Mouse (Mus musculus) kidney, adult 18-20 months (tissue): ENCODE results near the gene Mid1.
"Not testable (repeated sequence)": the region's sequence is repeated elsewhere in the genome, so short reads cannot be mapped to it uniquely, and the experiment has no call there.

Experiments
- DNase-seq: peaks from one replicate; pipeline ENCODE4 v3.0.0; 2021

The Mid1 gene

GRCm38 (mm10) chrX:169973806-169974205 is 288.8 kb downstream of the Mid1 start:
- DNase-seq = peak; percentile 25

GRCm38 (mm10) chrX:169974456-169974855 is 289.5 kb downstream of the Mid1 start:
- peak; percentile 22 for DNase-seq

GRCm38 (mm10) chrX:169974974-169975373 is 290.0 kb downstream of the Mid1 start:
- peak; percentile 26 for DNase-seq

DNA sequence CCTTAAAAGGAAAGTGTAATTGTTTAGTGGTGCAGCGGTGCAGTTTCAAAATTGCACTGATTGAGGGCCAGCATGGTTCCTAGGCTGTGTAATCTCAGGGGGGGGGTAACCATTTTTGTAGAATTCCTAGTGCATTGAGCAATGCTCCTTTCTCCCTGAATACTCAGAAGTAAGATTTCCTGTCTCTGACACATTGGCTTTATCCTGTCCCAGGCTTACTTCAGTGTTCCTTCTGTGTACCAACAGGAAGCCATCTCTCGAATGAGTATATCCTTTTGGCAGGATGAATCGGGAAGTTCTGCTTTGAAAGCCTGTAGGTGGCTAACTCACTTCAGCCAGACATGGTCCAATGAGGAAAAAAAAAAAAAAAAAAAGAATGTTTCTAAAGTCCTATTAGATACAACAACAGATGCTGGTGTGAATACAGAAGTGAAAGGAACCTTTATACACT is 290.7 kb downstream of the Mid1 start:
- peak; percentile 40 for DNase-seq

- DNase-seq = peak; percentile 5
Measured at GRCm38 (mm10) chrX:169976340-169976739, 291.3 kb downstream of the Mid1 start.

GRCm38 (mm10) chrX:169977856-169978435 is 292.9 kb downstream of the Mid1 start:
- DNase-seq = not testable (repeated sequence)

DNA sequence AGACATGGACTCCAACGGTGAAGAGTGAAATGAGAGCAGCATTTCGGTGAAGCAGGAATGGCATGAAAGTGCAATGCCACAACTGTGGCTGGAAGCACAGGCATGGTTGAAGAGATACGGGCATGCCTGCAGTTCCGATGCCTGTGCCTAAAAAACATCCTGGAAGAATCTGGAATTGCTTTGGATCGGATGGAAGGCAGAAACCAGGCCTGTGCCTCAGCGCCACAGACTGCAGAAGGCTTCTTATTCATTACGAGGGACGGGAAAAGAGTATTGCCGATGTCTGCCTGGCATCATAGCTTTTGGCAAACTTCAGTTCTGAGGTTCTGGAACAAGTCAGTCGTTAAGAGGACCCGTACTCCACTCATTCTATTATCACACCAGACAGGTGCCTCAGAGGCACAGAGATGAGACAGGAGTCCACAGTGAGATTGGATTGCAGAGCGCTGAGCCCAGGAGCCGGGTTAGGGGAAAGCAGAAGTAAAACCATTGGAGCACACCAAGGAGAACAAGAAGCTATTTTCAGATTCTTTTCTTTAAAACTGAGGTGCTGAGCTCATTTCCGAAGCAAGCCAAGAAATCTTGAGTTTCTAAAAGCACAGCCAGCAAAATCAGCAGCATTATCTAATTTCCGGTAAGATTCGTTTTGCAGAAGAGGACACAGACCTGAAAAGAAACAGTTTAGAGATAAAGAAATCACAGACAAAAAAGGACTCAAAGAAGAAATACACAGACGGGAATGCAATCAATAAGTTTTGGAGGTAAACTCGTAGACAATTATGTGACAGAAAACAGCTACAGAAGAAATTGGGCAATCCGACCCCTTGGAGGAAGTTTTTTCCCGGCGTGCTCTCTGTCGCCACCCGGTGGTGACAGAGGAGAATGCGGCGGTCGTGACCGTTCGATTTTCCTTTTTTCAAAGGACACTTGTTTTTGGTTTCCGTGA is 293.7 kb downstream of the Mid1 start:
- peak; percentile 93 for DNase-seq

DNA sequence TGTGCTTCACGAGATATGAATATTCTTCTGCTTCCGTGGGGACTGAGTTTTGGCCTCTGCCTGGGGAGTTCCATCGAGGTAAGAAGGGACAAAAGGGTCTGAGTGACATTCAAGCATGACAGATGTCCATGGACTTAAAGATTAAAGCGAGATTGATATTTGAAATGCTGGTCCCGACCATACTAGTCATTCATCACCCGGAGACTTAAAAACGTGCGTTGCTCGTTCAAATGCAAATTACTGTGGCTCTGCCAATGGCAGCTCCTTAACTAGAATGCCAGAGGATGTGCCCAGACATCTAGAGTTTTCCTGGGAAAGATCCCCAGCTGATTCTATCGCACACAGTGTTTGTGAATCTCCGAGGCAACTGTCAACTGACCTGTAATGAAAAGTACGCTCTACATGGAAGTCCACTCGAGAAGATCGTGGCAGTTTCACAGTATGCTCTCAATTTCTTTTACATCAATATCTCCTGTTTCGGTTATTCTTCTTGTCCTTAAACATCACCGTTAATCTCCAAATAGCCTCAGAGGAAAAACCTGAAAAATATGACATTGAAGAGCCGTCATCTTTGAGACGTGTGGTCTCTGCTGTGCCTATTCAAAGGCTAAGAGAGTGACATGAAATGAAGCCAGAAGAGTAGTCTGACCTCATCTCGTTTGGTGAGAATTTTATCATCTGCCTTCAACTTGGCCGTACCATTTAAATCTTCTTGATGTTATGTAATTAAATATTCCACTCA is 294.6 kb downstream of the Mid1 start:
- DNase-seq = peak; percentile 55

DNA sequence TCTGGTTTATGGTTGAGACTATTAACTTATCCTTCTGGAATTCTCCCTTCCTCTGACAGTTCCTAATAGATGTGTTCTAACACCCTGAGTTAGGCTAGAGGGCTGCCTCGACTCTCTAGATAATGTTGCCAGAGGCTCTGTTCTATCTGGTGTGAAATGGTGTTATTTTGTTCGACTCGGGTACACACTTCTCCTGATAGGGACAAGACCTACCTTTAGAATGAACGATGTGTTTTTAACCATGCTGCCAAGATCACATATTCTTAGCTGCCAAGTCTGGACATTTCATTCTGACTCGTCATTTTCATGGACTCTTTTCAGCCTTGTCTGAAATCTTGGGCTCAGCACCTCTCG is 295.2 kb downstream of the Mid1 start:
- peak; percentile 47 for DNase-seq

DNA sequence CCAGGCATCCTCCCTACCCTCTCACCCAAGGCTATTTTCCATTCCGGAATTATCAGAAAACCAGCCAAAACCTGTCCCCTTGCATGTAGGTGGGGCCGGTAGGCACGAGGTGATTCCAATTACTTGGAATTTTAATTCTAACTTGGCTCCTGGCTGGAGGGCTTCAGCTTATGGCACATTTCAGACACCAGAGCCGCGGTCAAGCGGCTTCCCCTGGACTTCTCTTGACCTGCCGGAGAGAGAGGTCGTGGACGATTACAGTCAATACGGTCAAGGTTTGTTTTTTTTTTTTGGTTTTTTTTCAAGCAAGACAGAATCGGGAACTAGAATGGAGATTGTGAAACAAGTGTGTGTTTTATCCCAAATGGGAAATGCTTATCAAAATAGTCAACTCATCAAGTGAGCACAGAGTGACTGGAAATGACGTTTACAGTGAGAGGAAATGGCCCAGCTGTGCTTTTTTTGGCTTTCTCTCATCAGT is 295.9 kb downstream of the Mid1 start:
- DNase-seq = peak; percentile 70

DNA sequence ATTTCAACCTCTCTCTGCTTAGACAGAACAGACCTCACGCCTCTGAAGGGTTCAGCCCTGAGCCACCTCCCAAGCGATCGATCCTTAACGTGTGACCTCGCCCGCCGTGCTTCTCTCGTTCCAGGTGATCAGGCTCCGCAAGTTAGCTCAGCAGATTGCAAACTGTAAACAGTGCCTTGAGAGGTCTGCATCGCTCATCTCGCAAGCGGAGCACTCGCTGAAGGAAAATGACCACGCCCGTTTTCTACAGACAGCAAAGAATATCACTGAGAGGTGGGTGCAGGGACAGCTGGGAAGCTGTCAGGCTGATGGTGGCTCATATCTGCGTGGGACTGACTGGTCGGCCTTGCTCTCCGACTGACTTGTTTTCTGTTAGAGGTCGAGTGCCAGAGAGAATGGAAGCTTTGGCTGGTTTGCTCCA is 296.8 kb downstream of the Mid1 start:
- DNase-seq = peak; percentile 54

GRCm38 (mm10) chrX:169982606-169983400 is 297.8 kb downstream of the Mid1 start:
- DNase-seq = peak; percentile 29

GRCm38 (mm10) chrX:169983401-169984165 is 298.6 kb downstream of the Mid1 start:
- peak; percentile 31 for DNase-seq

DNA sequence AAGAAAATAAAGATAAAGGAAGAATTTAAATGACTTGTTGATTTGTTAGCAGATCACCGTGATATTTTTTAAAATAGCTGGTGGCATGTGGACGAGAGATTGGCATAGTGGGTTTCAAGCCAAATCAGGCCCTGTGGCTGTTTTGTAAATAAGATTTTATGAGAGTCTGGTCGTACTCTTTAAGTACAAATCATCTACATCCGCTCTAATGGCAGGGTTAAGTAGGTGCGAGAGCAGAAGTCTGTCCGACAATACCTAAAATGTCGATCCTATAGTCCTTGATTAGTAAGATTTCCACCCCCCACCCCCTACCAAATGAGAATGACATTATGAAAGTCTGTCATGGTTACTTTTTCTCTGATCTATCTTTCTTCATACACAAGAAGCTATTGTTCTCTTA is 299.3 kb downstream of the Mid1 start:
- DNase-seq = peak; percentile 15

DNA sequence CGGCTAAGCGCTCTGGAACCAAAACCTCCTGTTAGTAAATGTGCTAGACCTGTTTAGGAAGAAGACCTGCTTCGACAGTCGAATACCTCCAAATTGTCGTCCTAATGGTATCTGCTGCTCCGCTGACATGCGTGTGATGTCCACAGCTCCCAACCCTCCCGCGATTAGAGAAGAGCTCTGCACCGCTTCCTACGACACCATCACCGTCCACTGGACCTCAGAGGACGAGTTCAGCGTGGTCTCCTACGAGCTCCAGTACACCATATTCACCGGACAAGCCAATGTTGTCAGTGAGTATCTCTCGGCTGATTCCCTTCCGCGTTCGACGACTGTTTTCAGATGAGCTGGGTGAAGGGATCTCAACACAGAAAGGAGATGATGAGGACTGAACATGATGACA is 299.9 kb downstream of the Mid1 start:
- DNase-seq = peak; percentile 39

DNA sequence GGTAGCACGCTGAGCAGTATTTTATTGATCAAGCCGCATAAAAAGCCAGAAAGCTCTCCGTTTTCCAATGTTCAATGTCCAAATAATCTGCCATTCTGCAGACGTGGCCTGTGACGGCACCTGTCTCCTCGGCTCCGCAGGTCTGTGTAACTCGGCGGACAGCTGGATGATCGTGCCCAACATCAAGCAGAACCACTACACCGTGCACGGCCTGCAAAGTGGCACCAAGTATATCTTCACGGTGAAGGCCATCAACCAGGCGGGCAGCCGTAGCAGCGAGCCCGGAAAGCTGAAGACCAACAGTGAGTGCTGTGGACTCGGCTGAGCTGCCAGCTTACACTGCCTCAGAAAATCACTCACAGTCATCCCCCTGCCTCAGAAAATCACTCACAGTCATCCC is 300.8 kb downstream of the Mid1 start:
- DNase-seq = peak; percentile 59

DNA sequence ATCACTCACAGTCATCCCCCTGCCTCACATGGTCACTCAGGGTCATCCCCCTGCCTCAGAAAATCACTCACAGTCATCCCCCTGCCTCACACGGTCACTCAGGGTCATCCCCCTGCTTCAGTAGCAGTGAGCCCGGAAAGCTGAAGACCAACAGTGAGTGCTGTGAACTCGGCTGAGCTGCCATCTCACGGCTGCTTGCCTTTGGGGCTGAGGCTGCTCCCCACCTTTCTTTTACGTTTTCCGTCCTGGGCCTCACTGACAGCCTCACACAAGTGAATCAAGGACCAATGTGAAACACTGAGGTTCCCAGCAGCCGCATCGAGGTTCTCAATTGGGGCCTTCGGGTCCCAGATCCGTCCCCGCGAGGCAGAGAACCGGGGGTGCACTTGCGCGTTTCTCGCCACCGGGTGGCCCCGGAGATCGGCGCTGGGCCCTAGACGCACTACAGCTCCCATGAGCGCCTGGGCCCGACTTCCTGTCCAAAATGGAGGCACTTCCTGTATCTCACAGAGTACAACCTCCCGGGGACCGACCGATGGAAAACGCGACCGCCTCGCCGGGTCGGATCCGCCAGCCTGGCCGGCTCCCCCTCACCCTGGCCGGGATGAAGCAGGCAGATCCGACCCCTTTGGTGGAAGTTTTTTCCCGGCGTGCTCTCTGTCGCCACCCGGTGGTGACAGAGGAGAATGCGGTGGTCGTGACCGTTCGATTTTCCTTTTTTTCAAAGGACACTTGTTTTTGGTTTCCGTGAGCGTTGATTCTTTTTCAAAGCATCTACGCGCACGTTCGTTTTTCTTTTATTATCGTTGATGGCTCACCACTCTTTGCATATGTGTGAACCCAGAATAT is 301.7 kb downstream of the Mid1 start:
- DNase-seq = peak; percentile 98

- peak; percentile 73 for DNase-seq
Measured at GRCm38 (mm10) chrX:169987368-169987837, 302.4 kb downstream of the Mid1 start.

DNA sequence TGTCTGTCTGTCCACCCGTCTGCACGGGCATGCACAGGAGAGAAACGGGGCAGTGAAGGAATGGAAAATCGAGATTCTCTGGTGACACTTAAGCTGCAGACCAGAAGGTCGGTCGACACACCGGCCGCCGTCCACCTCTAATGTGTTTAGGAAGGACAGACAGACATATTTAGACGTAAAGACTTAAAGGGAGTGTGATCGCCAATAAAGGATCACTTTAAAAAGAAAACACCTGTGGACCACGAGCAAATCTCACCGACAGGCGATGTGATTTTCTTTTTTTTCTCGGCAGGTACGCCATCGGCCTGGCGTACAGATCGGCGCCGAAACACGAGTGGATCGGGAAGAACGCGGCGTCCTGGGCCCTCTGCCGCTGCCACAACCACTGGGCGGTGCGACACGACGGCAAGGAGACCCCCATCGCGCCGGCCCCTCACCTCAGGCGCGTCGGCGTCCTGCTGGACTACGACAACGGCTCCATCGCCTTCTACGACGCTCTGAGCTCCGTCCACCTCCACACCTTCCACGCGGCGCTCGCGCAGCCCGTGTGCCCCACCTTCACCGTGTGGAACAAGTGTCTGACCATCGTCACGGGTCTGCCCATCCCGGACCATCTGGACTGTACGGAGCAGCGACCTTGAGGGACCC is 303.7 kb downstream of the Mid1 start:
- peak; percentile 62 for DNase-seq

- not testable (repeated sequence) for DNase-seq
Measured at GRCm38 (mm10) chrX:169989219-169989595, 304.2 kb downstream of the Mid1 start.
